In genomic region chr17:25984556-25985305, GRCm38 (mm10) we compare ENCODE assay signal across 8 mouse cellular contexts. TPM values are rescaled to one million over a fixed set of nuclear protein-coding genes. Genes with fewer than 3 reads are reported as not detected.
DNase-seq lines count a peak whose midpoint lies in the region; ATAC-seq and TF ChIP-seq lines count a peak whose summit lies in the region.

No protein-coding gene starts in this region.

- no peak for ATAC-seq in heart, embryonic 13.5 days (ENCODE audit: extremely low read depth, insufficient number of reproducible peaks, low FRiP score, low TSS enrichment)
- ATAC-seq in limb, embryonic 13.5 days (ENCODE audit: low FRiP score, low read depth) = 0 out of 2 replicates have a peak, but pooled peaks have one; percentile 0

- peak overlapping the region; percentile 90 for H3K4me2 ChIP-seq in heart, embryonic 13.5 days
- H3K4me2 ChIP-seq in limb, embryonic 13.5 days (replicated peaks) = peak overlapping the region; percentile 82

- H3K9me3 ChIP-seq in heart, embryonic 13.5 days = no peaks in the 10 kb centered on the region
- no peaks in the 10 kb centered on the region for H3K9me3 ChIP-seq in E14TG2a.4 (ENCODE audit: low read length)
- H3K9me3 ChIP-seq in erythroblast, embryonic 14.5 days (ENCODE audit: control insufficient read depth, low read length) = no peaks in the 10 kb centered on the region
- H3K9me3 ChIP-seq in limb, embryonic 13.5 days = no peaks in the 10 kb centered on the region

- H3K27me3 ChIP-seq in heart, embryonic 13.5 days (replicated peaks) = no peaks in the 10 kb centered on the region
- H3K27me3 ChIP-seq in E14TG2a.4 (ENCODE audit: insufficient read depth, low read length) = no peaks in the 10 kb centered on the region
- peaks cover 15% of the 10 kb centered on the region for H3K27me3 ChIP-seq in erythroblast, embryonic 14.5 days (ENCODE audit: control insufficient read depth)
- H3K27me3 ChIP-seq in limb, embryonic 13.5 days = no peaks in the 10 kb centered on the region

- peaks cover 8% of the 10 kb centered on the region for H3K36me3 ChIP-seq in heart, embryonic 13.5 days
- peaks cover 11% of the 10 kb centered on the region for H3K36me3 ChIP-seq in E14TG2a.4 (ENCODE audit: insufficient read depth, low read length)
- H3K36me3 ChIP-seq in erythroblast, embryonic 14.5 days (ENCODE audit: control insufficient read depth) = peaks cover 38% of the 10 kb centered on the region
- H3K36me3 ChIP-seq in limb, embryonic 13.5 days = peaks cover 7% of the 10 kb centered on the region

- peak overlapping the region; percentile 89 for H3K27ac ChIP-seq in heart, embryonic 13.5 days (replicated peaks)
- peak overlapping the region; percentile 86; the same call in 1 of the 2 replicates for H3K27ac ChIP-seq in limb, embryonic 13.5 days
- peak overlapping the region; percentile 50 for H3K27ac ChIP-seq in olfactory bulb, adult 2 months (ENCODE audit: insufficient read depth, low read depth, low read length)

- no peak for TF ChIP-seq POLR2A in olfactory bulb, adult 2 months (IDR thresholded peaks at IDR 0.05; ENCODE audit: insufficient read depth, low read depth, low read length)

- H3K9ac ChIP-seq in heart, embryonic 13.5 days = peak overlapping the region; percentile 95
- peak overlapping the region; percentile 87 for H3K9ac ChIP-seq in limb, embryonic 13.5 days

- intact Hi-C loops in heart, postnatal 25 days (cut with DNase I) = loop anchor here (5.0 kb wide), 1 partner anchor 42 kb away; the partner anchor contains the start of genes Nhlrc4 and Pigq

- peaks cover 34% of the 10 kb centered on the region for H3K4me1 ChIP-seq in heart, embryonic 13.5 days
- H3K4me1 ChIP-seq in E14TG2a.4 (replicated peaks; ENCODE audit: low read depth, low read length) = peaks cover 47% of the 10 kb centered on the region
- peaks cover 63% of the 10 kb centered on the region for H3K4me1 ChIP-seq in erythroblast, embryonic 14.5 days (ENCODE audit: control insufficient read depth)
- peaks cover 28% of the 10 kb centered on the region for H3K4me1 ChIP-seq in limb, embryonic 13.5 days
- H3K4me1 ChIP-seq in olfactory bulb, adult 2 months (ENCODE audit: control insufficient read depth, insufficient read depth, low read length) = peaks cover 19% of the 10 kb centered on the region

- peak overlapping the region; percentile 89 for H3K4me3 ChIP-seq in heart, embryonic 13.5 days
- peak overlapping the region; percentile 93 for H3K4me3 ChIP-seq in E14TG2a.4 (replicated peaks; ENCODE audit: low read length)
- H3K4me3 ChIP-seq in erythroblast, embryonic 14.5 days (replicated peaks) = peak overlapping the region; percentile 84
- H3K4me3 ChIP-seq in limb, embryonic 13.5 days = peak overlapping the region; percentile 74
- peak overlapping the region; percentile 81 for H3K4me3 ChIP-seq in olfactory bulb, adult 2 months (ENCODE audit: insufficient read depth, low read depth, low read length)

- DNase-seq in heart, postnatal 25 days (ENCODE audit: low spot score) = no peak
- no peak for DNase-seq in left cerebral cortex, adult 18-20 months (ENCODE audit: low spot score in 2 of 2)
- DNase-seq in spleen, postnatal 36 days (ENCODE audit: low spot score in 2 of 2) = no peak

- 11% methylated on average over 17 of the region's 17 CpGs for WGBS in heart, embryonic 13.5 days
- 10% methylated on average over 17 of the region's 17 CpGs for WGBS in limb, embryonic 13.5 days
- whole genome bisulfite sequencing in olfactory bulb, adult 2 months = 6% methylated on average over 17 of the region's 17 CpGs

- TF ChIP-seq CTCF in E14TG2a.4 (conservative IDR thresholded peaks at IDR 0.05; ENCODE audit: low read length) = no peak
- TF ChIP-seq CTCF in olfactory bulb, adult 2 months (IDR thresholded peaks at IDR 0.05; ENCODE audit: insufficient read depth, low read depth, low read length) = no peak

RNA-seq across cellular contexts. Expression of gene Capn15, which starts 0.9 kb away (rescaled TPM):
- 9.3 and 10.6 TPM in 2 replicates for polyA plus RNA-seq in heart, embryonic 13.5 days (2015; fragmentation: Nextera tagmentation; extraction: Ambion mirVana)
- 1 to 10 TPM; 7.1 to 7.8 TPM for total RNA-seq in heart, postnatal 25 days (2021)
- polyA plus RNA-seq in erythroblast, embryonic 14.5 days (2012) = 6.2 and 6.3 TPM in 2 replicates
- polyA plus RNA-seq in limb, embryonic 13.5 days (2015; fragmentation: Nextera tagmentation; extraction: Ambion mirVana) = 24.8 and 25.4 TPM in 2 replicates
- polyA plus RNA-seq in olfactory bulb, adult 2 months (2012; ENCODE audit: insufficient read depth, insufficient read length, low replicate concordance, missing spikeins) = not detected in 2 replicates
- 10 to 100 TPM; 50.6 to 51.4 TPM for total RNA-seq in left cerebral cortex, adult 18-20 months (2021)

RNA-seq across cellular contexts. Expression of gene A930017K11Rik, which starts 32.4 kb away (rescaled TPM):
- 0.13 and 0.15 TPM in 2 replicates for polyA plus RNA-seq in heart, embryonic 13.5 days (2015; fragmentation: Nextera tagmentation; extraction: Ambion mirVana)
- under 1 TPM; 0.17 to 0.18 TPM for total RNA-seq in heart, postnatal 25 days (2021)
- polyA plus RNA-seq in erythroblast, embryonic 14.5 days (2012) = 0.25 TPM in 2 replicates
- polyA plus RNA-seq in limb, embryonic 13.5 days (2015; fragmentation: Nextera tagmentation; extraction: Ambion mirVana) = 0.19 and 0.31 TPM in 2 replicates
- polyA plus RNA-seq in olfactory bulb, adult 2 months (2012; ENCODE audit: insufficient read depth, insufficient read length, low replicate concordance, missing spikeins) = not detected in 2 replicates
- under 1 TPM; 0.37 to 0.65 TPM for total RNA-seq in left cerebral cortex, adult 18-20 months (2021)

RNA-seq across cellular contexts. Expression of gene Nhlrc4, which starts 40.0 kb away (rescaled TPM):
- polyA plus RNA-seq in heart, embryonic 13.5 days (2015; fragmentation: Nextera tagmentation; extraction: Ambion mirVana) = 0.06 TPM in 1 of 2 replicates, not detected in the other
- total RNA-seq in heart, postnatal 25 days (2021) = not detected
- 2.9 and 3.4 TPM in 2 replicates for polyA plus RNA-seq in erythroblast, embryonic 14.5 days (2012)
- polyA plus RNA-seq in limb, embryonic 13.5 days (2015; fragmentation: Nextera tagmentation; extraction: Ambion mirVana) = not detected in 2 replicates
- polyA plus RNA-seq in olfactory bulb, adult 2 months (2012; ENCODE audit: insufficient read depth, insufficient read length, low replicate concordance, missing spikeins) = not detected in 2 replicates
- under 1 TPM; 0.54 to 0.98 TPM for total RNA-seq in left cerebral cortex, adult 18-20 months (2021)

RNA-seq across cellular contexts. Expression of gene Pigq, which starts 40.0 kb away (rescaled TPM):
- 60.4 and 62.1 TPM in 2 replicates for polyA plus RNA-seq in heart, embryonic 13.5 days (2015; fragmentation: Nextera tagmentation; extraction: Ambion mirVana)
- total RNA-seq in heart, postnatal 25 days (2021) = 10 to 100 TPM; 49.0 to 55.6 TPM
- polyA plus RNA-seq in erythroblast, embryonic 14.5 days (2012) = 164 and 218 TPM in 2 replicates
- 50.2 and 50.5 TPM in 2 replicates for polyA plus RNA-seq in limb, embryonic 13.5 days (2015; fragmentation: Nextera tagmentation; extraction: Ambion mirVana)
- not detected in 2 replicates for polyA plus RNA-seq in olfactory bulb, adult 2 months (2012; ENCODE audit: insufficient read depth, insufficient read length, low replicate concordance, missing spikeins)
- total RNA-seq in left cerebral cortex, adult 18-20 months (2021) = 100 to 1,000 TPM; 103 to 113 TPM
